Mouse (Mus musculus): ENCODE results near the gene Skiv2l.
"Not testable (repeated sequence)": the region's sequence is repeated elsewhere in the genome, so short reads cannot be mapped to it uniquely, and the experiment has no call there.

The Skiv2l gene

DNA sequence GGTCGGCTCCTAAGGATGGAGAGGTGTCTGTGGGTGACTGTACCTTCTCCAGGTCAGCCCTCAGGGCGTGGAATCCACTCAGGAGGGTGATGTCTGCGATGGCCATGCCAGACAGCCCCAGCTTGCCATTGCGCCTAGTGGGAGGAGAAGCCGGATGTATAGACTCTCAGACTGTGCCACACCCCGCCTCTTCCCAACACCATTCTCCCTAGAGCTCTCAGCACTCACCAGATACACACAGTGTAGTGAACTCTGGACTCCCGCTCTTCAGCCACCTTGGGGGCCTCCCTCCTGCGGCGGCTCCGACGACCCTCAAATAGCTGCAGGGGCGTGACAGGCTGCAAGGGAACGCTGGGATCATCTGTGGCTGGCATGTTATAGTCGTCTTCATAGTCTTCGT is 38.7 kb downstream of the Skiv2l start:
- no peak for DNase-seq (ENCODE audit: low spot score in 2 of 2)

DNA sequence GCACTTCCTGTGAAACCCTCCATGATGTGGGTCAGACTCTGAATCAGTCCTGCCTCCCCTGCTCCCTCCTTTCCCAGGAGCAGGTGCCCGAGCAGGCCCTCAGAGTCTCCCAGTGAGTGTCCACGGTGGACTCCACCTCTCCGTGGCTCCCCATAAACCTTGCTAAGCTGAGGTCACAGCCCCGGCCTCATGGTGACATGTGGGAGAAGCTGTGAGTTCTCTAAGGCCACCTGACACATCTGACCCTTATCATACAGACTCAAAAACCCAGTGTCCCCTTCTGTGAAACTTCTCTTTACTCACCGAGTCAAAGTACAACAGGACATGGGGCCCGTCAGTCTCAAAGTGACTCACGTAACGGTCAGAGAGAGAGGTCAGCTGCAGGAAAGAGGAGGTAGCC is 39.2 kb downstream of the Skiv2l start:
- not testable (repeated sequence) for DNase-seq (ENCODE audit: low spot score in 2 of 2)

DNA sequence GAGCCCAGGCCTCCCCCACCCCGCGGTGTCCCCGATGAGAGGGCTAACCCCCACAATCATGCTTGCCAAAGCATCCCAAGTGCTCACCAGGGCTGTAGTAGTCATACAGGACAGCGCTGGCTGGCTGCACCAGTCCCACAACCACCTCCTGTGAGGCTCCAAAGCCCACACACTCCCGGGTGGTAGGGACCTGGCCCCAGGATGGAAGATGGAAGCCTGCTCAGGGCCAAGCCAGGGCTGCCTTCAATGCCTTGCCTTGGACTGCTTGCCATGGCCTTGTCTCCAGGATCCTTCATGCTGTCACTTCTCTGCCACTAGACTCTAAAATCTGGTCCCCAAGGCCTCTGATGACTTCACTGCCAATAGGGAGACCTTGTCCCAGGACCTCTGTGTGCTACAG is 39.6 kb downstream of the Skiv2l start:
- not testable (repeated sequence) for DNase-seq (ENCODE audit: low spot score in 2 of 2)

DNA sequence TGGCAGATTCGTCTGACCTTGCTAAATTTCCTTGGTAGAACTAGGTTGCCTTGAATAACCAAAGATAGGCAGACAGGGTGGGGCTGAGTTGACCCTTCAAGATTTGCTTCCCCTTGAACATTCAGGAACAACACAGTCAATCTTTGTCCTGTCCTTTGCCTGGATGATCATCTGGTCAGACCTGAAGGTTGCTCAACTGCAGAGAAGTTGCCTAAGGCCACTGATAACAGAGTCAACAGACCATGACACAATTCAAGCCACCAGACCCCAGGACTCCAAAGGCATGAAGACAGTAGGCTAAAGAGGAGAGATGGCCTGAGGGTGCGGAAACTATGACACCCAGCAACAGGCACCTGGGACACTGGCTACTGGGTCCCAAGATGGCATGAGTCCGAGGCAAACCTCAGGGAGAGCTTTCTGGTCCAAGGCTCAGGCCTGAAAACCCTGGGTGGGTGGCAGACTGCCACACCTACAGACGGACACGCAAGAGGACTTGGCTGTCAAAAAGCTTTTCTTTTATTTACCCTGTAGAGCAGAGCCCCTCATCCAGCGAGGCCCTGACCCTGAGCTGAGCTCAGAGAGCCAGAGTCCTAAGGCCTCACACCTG is 41.3 kb downstream of the Skiv2l start:
- no peak for DNase-seq (ENCODE audit: low spot score in 2 of 2)

DNA sequence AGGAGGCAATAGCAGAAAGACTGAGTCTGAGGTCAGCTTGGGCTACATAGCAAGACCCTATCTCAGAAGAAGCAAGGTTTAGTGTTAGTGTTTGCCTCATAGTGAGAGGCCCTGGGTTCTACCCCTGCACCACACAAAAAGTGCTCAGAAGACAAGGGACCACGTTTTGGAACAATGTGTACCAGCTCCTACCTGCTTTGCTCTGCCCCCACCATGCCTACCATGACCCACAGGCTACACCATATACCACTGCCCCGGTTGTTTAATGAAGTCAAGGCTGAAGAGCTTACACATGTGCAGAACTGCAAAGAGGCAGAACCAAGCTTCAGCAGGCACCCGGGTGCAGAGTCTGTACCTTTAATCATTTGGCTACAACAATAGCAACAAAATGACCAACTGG is 42.8 kb downstream of the Skiv2l start:
- DNase-seq (ENCODE audit: low spot score in 2 of 2): no peak

DNA sequence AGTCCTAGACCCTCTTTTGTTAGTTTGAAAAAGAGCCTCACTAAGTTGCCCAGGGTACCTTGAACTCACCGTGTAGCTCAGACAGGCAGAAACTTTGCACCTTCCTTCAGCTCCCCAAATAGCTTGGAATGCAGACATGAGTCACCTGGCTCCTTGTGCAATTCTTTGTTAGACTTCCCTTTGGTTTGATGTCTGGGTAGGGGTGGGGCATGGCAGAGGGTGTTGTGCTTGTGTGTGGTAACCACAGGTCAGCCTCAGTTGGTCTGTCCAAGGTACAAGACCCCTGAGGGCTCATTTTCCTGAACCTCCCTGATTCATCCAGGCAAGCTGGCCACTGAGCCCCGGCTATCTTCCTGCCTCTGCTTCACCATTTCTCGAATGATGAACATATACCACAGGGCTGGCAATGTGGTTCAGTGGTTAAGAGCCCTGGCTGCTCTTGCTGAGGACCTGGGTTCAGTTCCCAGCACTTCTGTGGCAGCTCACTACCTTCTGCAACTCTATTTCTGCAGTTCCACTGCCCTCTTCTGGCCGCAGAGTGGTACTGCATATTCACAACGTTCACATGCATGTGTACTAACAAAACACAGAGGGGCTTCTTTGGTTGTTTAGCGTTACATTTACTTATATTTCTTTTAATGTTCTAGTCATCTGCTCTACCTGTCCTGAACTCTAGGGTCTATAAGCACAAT is 45.0 kb downstream of the Skiv2l start:
- no peak for DNase-seq (ENCODE audit: low spot score in 2 of 2)

DNA sequence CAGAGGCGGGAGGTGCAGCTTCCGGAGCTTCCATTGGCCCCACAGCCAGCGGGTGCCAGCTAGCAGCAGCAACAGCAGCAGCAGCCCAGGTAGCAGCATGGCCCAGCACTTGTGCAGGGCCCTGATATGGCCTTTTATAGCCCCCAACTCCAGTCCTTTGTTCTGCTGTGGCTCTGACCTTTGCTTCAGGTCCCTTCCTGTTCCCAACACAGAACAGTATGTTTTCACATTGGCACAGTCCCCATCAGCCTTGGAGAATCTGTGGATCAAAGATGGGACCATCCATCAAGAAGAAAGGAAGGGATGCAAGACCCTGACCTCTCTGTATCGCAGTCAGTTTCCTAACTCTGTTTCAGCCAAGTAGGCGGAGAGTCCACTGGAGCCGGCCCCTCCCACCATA is 45.7 kb downstream of the Skiv2l start, which contains the start of gene Cyp21a1:
Gene Cyp21a1, minus strand, starts transcription at position 261 of the 400 bp plus-strand sequence.
- DNase-seq (ENCODE audit: low spot score in 2 of 2): not testable (repeated sequence)

DNA sequence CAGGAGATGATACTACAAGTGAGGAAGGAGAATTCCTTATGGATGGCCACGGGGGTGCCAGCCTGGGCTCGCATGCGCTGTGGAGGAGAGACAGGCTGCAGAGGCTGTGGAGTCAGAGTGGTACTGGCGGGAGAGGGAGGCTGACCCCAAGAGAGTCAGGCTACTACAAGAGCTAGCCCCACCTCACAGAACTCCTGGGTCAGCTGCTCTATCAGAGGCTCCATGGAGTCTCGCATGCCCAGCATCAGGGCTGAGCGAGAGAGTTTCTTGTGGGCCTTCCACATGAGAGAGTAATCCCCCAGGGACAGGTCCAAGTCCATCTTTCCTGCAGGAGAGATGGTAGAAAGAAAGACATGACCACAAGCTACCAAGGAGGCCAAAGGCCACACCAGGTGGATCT is 46.6 kb downstream of the Skiv2l start:
- not testable (repeated sequence) for DNase-seq (ENCODE audit: low spot score in 2 of 2)

DNA sequence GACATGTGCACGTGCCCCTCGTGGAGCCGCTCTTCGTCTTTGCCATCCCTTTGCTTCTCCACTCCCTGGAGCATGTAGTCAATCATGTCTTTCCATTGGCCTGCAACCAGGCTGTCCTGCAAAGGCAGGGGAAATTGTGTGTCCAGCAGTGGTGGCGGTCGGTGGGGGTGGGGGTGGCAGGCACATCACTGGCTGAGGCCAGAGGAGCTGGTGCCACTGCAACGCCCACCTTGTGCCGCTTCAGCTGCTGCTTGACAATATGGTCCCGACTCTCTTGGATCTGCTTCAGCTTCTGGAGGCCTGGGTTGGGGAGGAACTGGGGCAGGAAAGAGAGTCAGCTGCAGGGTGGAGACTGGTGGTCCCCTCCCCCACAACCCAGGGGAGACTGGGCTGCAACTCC is 47.3 kb downstream of the Skiv2l start:
- DNase-seq (ENCODE audit: low spot score in 2 of 2): not testable (repeated sequence)

DNA sequence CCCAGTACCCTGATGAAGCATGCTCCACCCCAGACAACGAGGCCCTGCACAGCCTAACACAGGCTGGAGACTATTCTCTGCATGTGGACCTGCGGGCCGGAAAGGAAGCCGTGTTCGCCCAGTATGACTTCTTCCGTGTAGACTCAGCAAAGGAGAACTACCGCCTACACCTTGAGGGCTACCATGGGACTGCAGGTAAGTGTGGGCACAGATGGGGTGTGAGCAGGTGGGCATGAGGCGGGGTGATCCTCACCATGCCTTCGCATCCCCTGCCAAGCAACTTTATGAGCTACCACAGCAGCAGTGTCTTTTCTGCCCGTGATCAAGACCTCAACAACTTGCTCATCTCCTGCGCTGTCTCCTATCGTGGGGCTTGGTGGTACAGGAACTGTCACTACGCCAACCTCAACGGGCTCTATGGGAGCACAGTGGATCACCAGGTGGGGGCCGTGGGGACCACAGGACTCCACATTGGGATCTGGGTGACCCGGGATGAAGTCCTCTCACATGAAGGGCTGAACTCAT is 49.2 kb downstream of the Skiv2l start:
- DNase-seq (ENCODE audit: low spot score in 2 of 2): not testable (repeated sequence)

DNA sequence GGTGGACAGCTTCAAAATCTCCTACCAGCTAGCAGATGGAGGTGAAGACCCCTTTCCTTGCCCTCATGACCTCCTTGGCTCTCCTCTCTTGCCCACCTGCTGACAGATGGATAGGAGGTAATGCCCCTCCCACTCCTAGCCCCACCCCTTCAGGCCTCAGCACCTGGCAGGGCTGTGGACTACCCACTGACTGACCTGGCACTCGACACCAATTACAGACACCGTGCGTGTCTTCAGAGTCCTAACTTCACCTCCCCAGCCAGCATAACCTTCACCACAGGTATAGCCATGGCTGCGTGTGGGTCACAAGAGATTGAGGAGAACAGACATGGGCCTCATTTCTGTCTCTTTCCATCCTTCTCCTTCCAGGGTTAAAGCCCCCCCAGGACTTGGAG is 50.5 kb downstream of the Skiv2l start:
- DNase-seq (ENCODE audit: low spot score in 2 of 2): no peak

DNA sequence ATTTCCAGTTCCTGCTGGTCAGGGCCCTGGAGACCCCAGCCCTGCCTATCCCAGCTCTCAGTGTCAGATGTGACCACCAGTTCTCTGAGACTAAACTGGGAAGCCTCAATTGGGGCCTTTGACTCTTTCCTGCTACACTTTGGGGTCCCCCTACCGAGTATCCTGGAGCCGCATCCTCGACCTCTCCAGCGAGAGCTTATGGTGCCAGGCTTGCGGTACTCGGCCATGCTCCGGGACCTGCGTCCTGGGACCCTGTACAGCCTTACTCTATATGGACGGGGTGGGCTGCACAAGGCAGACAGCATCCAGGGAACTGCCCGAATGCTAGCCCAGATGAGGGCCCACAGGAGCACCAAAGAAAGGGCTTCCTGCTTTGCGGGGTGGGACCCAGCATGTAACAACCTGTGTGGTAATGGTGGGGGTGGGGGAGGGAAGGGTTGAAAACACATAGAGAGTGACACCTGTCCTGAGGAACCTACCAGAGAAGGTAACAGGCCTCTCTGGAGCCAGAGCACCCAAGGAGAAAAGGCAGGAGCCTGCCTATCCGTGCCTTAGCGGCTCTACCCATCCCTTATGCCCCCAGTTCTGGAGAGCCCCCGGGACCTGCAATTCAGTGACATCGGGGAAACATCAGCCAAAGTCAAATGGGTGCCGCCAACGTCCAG is 51.0 kb downstream of the Skiv2l start:
- no peak for DNase-seq (ENCODE audit: low spot score in 2 of 2)

DNA sequence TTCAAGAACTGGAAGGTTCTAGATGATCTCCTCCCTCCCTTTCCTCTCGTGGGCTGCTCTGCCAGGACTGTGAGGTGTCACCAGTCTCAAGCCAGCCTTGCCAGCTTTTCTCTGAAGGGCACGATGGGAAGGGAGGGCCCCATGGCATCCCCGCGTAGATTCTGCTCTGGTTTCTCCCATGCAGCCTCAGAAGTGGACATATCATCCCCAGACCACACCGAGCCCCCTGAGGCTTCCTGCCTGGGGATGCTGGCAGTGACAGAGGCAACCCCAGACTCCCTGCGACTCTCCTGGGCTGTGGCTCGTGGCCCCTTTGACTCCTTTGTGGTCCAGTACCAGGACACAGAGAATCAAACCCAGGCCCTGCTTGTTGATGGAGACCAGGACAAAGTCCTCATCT is 51.9 kb downstream of the Skiv2l start:
- DNase-seq (ENCODE audit: low spot score in 2 of 2): not testable (repeated sequence)

DNA sequence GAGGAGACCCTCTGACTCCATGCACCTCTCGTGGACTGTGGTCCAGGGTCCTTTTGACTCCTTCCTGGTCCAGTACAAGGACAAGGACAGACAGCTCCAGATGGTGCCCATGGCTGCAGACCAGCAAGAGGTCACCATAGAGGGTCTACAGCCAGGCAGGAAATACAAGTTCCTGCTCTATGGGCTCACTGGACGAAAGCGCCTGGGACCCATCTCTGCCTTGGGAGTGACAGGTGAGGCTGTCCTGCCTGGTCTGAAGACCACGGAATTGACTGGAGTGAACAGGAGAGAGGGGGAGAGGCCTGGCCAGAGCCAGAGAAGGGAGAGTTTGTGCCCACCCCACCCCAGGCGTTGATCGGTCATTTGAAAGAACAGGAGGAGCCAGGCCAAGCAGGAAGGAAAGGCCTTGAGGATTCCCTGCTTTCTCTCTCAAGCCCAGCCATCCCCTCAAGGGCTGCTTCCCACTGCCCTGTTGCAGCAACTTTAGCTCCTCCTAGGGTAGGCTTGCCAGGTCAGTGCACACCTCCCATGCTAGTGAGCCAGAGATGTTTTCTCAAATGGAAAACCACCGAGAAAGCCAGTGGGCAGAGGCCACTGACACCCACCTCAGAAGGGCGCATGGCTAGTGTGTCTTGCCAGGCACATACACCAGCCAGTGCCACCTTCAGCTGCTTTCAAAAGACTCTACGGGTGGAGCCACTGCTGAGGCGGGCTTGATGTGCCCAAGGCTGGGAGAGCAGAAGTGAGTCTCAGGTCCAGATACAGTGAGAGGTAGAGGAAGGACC is 52.6 kb downstream of the Skiv2l start:
- not testable (repeated sequence) for DNase-seq (ENCODE audit: low spot score in 2 of 2)

DNA sequence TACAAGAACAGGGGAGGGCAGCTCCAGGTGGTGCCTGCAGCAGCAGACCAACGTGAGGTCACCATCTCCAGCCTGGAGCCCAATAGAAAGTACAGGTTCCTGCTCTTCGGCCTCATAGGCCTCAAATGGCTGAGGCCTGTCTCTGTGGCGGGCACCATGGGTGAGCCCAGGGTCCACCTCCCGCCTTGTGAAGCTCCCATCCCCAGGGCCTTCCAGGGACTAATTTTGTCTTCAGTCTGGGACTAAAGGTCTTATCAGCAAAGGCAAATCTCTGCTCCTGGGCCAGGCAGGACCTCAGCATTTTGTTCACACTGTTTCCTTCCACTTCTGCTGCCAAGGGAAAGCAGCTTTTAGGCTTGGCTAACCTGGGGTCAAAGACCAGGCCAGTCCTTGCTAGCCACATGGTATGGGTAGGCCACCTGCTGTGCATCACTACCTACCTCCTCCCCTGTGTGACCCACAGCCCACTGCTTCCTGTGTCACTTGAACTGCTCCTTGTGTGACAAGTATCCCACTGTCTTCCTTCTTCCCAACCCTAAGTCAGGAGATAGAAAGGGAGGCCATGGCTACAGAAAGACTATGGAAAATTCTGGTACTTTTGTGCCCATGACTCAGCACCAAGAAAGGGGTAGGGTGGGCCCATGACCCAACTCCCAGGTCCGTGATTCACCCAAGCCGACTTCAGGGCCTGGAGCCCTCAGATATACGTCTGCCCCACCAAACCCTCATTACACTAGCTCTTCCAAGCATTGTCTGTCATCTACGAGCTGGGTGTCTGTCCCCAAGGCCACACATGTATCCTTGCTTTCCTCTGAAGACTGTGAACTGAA is 53.5 kb downstream of the Skiv2l start:
- DNase-seq (ENCODE audit: low spot score in 2 of 2): no peak

DNA sequence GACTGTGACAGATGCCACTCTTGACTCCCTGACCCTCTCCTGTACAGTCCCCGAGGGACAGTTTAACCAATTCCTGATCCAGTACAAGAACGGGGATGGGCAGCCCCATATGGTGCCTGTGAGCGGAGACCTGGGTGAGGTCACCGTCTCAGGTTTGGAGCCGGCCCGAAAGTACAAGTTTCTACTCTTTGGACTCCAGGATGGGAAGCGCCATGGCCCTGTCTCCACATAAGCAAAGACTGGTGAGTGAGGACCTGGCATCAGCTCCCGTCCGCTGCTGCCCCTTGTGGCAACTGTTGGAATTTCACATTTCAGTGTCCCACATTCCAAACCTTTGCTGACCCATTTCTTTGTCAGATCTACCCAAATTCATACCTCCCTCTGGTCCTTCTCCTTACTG is 54.4 kb downstream of the Skiv2l start:
- no peak for DNase-seq (ENCODE audit: low spot score in 2 of 2)

DNA sequence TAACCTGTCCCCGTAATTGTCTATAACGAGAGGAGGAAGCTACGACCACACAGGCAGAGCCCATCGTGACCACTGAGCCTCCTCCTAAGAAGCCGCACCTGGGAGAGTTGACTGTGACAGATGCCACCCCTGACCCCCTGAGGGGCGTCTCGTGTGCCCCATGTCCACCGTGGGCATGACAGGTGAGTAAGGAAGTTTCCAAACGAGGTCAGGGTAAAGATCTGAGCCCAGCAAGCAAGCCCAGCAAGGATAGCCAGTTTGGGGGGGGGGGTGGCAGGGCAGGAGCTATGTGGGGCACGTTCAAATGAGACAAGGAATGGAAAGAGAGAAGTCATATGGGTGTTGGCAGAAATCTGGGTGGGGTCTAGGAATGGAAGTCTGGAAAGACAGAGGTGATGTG is 55.0 kb downstream of the Skiv2l start:
- no peak for DNase-seq (ENCODE audit: low spot score in 2 of 2)
